Mouse (Mus musculus) midbrain, embryonic 10.5 days (tissue): ENCODE results near the gene Clspn. TPM values are rescaled to one million over a fixed set of nuclear protein-coding genes. Genes with fewer than 3 reads are reported as not detected.
"Not testable (repeated sequence)": the region's sequence is repeated elsewhere in the genome, so short reads cannot be mapped to it uniquely, and the experiment has no call there.

Source experiments
- DNase-seq: peaks from one replicate; pipeline ENCODE4 v3.0.0-alpha.2; 2017; ENCODE audit warnings: low spot score
- H3K27ac ChIP-seq: fragments of 300-500 bp; sonication (generic); replicated peaks from 2 replicates; pipeline ENCODE4 v1.5.1; 2016; ENCODE audit warnings: mild to moderate bottlenecking
- H3K27me3 ChIP-seq: fragments of 300-500 bp; sonication (generic); 2 replicates; pipeline ENCODE4 v1.6.1; 2016; ENCODE audit warnings: low read depth, mild to moderate bottlenecking; ENCODE audit not compliant: poor library complexity, severe bottlenecking
- H3K36me3 ChIP-seq: fragments of 300-500 bp; sonication (generic); 2 replicates; pipeline ENCODE4 v1.6.1; 2016; ENCODE audit warnings: mild to moderate bottlenecking, moderate library complexity
- H3K4me1 ChIP-seq: fragments of 300-500 bp; sonication (generic); 2 replicates; pipeline ENCODE4 v1.6.1; 2016
- H3K4me3 ChIP-seq: fragments of 300-500 bp; sonication (generic); 2 replicates; pipeline ENCODE4 v1.5.1; 2016; ENCODE audit warnings: mild to moderate bottlenecking, moderate library complexity
- H3K9me3 ChIP-seq: fragments of 300-500 bp; sonication (generic); replicated peaks from 2 replicates; pipeline ENCODE4 v1.6.1; 2016; ENCODE audit warnings: mild to moderate bottlenecking
- WGBS: fragments of 180-500 bp; shearing (Covaris S2); methylation state at CpG from one replicate; pipeline ENCODE4 v1.1.7; 2016; 5-methylcytosine and 5-hydroxymethylcytosine counted together
- polyA plus RNA-seq: library from polyadenylated mRNA; unstranded; fragments of >200 nt; fragmentation: Nextera tagmentation; extraction: Ambion mirVana; gene quantifications from 2 replicates; pipeline ENCODE4 v1.2.1, GENCODE M21; 2016

The Clspn gene
- polyA plus RNA-seq, result 55.3 and 55.8 TPM in 2 replicates

- 1% methylated on average over 54 of the region's 54 CpGs for WGBS
- Histone ChIP-seq H3K9me3 (no peaks in the 10 kb centered on the region), H3K4me1 (peaks cover 22% of the 10 kb centered on the region), H3K36me3 (peaks cover 38% of the 10 kb centered on the region), H3K4me3 (peak within 1 kb of the TSS; percentile 77), H3K27ac (peak within 1 kb of the TSS; percentile 94), H3K27me3 (peaks cover 14% of the 10 kb centered on the region; the same call in 1 of the 2 replicates)
- peak; percentile 94 for DNase-seq
These were observed at the start of gene Clspn for GRCm38 (mm10) chr4:126556809-126557711. Gene Clspn, plus strand, starts transcription at chr4:126556935.

DNA sequence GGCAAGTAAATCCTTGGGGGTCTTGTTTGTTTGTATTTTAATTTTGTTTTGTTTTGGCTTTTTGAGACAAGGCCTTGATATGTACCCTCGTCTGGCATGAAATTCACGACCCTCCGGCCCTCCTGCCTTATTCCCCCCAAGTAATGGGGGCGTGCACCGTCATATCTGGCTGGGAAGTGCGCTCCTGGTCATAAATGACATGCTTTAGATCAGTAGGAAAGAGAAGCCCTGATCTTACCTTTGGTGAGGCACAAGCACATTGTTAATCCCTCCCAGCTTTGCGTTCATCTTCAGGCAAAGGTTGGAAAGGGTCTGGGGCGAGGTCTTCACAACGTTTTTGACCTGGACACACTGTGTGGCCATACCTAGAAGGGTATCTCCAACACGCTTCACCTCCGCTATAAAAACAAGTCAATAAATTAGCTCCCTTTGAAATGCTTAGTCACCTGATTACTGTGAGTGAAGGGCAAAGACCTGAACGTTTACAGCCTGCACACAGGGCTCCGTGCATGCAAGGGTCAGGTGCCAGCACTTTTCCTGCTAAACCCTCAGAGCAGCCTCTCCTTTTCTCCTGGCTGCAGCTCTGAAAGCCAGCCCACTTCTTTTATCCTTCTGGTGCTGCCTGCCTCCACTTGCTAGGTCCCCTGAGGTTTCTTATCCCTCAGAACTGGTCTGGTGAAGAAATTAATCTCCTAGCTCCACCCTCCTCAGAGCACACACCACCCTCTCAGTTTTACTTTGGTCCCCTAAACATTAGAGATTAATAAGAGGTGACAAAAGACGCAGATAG, 48.4 kb upstream of the Clspn start:
- WGBS, result 80% methylated on average over 14 of the region's 14 CpGs
- no peak for DNase-seq
- no peak overlapping the region for H3K4me3 ChIP-seq
- H3K9me3 ChIP-seq, result 0 out of 2 replicates have a peak, but pooled peaks cover under 1% of the 10 kb centered on the region
- no peaks in the 10 kb centered on the region for H3K27me3 ChIP-seq
- H3K4me1 ChIP-seq, result 0 out of 2 replicates have a peak, but pooled peaks cover 4% of the 10 kb centered on the region
- H3K36me3 ChIP-seq, result peaks cover 29% of the 10 kb centered on the region
- H3K27ac ChIP-seq, result no peak overlapping the region

GRCm38 (mm10) chr4:126509072-126509471, 47.7 kb upstream of the Clspn start:
- Histone ChIP-seq H3K4me1 (0 out of 2 replicates have a peak, but pooled peaks cover 4% of the 10 kb centered on the region), H3K36me3 (peaks cover 29% of the 10 kb centered on the region), H3K9me3 (0 out of 2 replicates have a peak, but pooled peaks cover 5% of the 10 kb centered on the region), H3K27ac (no peak overlapping the region), H3K27me3 (no peaks in the 10 kb centered on the region), H3K4me3 (no peak overlapping the region)
- DNase-seq, result no peak
- WGBS, result 93% methylated on average over 2 of the region's 2 CpGs

- Histone ChIP-seq H3K27me3 (no peaks in the 10 kb centered on the region), H3K9me3 (0 out of 2 replicates have a peak, but pooled peaks cover 5% of the 10 kb centered on the region), H3K4me1 (0 out of 2 replicates have a peak, but pooled peaks cover 4% of the 10 kb centered on the region), H3K4me3 (no peak overlapping the region), H3K36me3 (peaks cover 36% of the 10 kb centered on the region), H3K27ac (no peak overlapping the region)
- DNase-seq, result no peak
- 84% methylated on average over 5 of the region's 5 CpGs for WGBS
These were observed 45.7 kb upstream of the Clspn start for GRCm38 (mm10) chr4:126511013-126511412.

- 86% methylated on average over 6 of the region's 6 CpGs for WGBS
- Histone ChIP-seq H3K9me3 (0 out of 2 replicates have a peak, but pooled peaks cover 5% of the 10 kb centered on the region), H3K27me3 (no peaks in the 10 kb centered on the region), H3K4me1 (0 out of 2 replicates have a peak, but pooled peaks cover 4% of the 10 kb centered on the region), H3K27ac (no peak overlapping the region), H3K36me3 (peaks cover 28% of the 10 kb centered on the region), H3K4me3 (no peak overlapping the region)
- DNase-seq, result no peak
These were observed 44.2 kb upstream of the Clspn start for GRCm38 (mm10) chr4:126512308-126513066.

DNA sequence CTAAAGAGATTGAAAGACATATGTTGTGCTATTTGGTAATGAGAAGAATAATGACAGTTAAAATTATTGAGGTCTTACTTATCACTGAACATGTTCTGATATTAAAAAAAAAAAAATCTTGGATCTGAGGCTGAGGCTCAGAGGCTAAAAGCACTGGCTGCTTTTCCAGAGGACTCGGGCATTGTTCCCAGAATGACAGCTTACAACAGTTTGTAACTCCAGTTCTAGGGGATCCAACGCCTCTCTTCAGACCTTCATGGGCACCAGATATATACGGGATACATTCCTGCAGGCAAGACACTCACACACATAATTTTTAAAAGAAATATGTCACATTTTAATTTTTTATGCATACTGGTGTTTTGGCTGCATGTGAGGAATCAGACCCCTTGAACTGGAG, 30.6 kb upstream of the Clspn start:
- WGBS, result 93% methylated on average over 3 of the region's 3 CpGs
- Histone ChIP-seq H3K27ac (no peak overlapping the region), H3K4me3 (no peak overlapping the region), H3K4me1 (no peaks in the 10 kb centered on the region), H3K36me3 (no peaks in the 10 kb centered on the region), H3K9me3 (no peaks in the 10 kb centered on the region), H3K27me3 (peaks cover 10% of the 10 kb centered on the region)
- DNase-seq, result no peak

DNA sequence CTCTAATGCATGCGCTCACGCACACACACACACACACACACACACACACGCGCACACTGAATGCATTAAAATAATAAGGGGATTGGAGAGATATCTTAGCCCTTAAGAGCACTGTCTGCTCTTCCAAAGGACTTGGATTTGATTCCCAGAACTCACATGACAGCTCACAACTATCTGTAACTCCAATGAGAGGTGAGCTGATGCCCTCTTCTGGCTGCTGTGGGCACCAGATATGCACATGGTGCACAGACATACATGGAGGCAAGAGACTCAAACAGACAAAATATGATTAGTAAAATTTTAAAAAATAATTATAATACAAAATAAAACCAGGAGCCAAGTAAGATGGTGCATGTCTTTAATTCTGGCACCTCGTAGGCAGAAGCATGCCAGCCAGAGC, 29.9 kb upstream of the Clspn start:
- no peaks in the 10 kb centered on the region for H3K9me3 ChIP-seq
- peaks cover under 1% of the 10 kb centered on the region; the same call in 1 of the 2 replicates for H3K4me1 ChIP-seq
- no peaks in the 10 kb centered on the region for H3K36me3 ChIP-seq
- no peak overlapping the region for H3K4me3 ChIP-seq
- no peak for DNase-seq
- no peak overlapping the region for H3K27ac ChIP-seq
- 92% methylated on average over 5 of the region's 5 CpGs for WGBS
- peaks cover 16% of the 10 kb centered on the region for H3K27me3 ChIP-seq

- WGBS, result 39% methylated on average over 5 of the region's 5 CpGs
- Histone ChIP-seq H3K4me3 (peak overlapping the region; percentile 79), H3K36me3 (no peaks in the 10 kb centered on the region), H3K27me3 (peaks cover 40% of the 10 kb centered on the region), H3K9me3 (no peaks in the 10 kb centered on the region), H3K27ac (no peak overlapping the region), H3K4me1 (peaks cover 15% of the 10 kb centered on the region)
- no peak for DNase-seq
These were observed 24.4 kb upstream of the Clspn start for GRCm38 (mm10) chr4:126532292-126532691.

DNA sequence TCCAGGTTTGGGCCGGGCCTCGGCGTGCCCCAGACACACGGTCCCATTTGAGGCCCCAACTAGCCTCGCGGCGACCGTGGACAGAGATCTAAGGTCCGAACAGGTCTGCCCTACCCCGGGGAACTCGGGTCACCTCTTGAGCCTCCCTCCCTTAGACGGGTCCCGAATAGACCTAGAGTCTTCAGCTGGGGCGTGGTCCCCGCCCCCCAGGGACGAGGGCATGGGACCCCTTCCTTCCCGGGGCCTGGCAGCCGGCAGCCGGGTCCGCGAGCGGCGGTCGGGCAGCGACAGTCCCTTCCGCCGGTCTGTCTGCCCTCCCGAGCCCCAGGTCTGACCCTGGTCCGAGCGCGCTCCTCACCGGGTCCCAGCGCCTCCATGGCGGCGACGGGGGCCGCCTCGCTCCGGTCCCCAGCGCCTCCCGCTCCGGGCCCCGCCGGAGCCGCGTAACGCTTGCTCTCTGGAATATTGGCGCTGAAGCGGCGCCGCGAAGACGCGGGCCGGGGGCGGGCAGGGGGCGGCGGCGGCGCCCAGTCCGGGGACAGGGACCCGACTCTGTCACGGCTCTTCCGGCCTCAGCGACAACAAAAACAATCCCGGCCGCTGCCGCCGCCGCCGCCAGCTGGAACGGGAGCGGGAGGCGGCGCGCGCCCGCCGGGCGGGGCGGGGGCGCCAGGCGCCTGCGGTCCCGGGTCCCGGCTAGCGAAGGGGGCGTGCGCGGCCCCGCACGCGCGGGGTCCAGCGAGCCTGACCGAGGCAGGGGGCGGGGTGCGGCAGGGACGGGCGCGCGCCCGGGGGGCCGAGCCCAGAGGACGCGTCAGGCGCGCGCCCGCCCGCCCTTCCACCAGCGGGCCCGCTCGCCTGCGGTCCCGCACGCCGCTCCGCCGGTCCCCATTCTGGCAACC, 23.7 kb upstream of the Clspn start, which contains the start of gene Ago4:
Ago4 (minus strand) TSS at position 646 of the 902 bp plus-strand sequence.
- under 1% methylated on average over 119 of the region's 120 CpGs for WGBS
- Histone ChIP-seq H3K4me3 (peak within 1 kb of the TSS; percentile 79), H3K9me3 (no peaks in the 10 kb centered on the region), H3K27me3 (peaks cover 40% of the 10 kb centered on the region), H3K27ac (peak within 1 kb of the TSS; percentile 85), H3K36me3 (no peaks in the 10 kb centered on the region), H3K4me1 (peaks cover 15% of the 10 kb centered on the region)
- DNase-seq, result peak; percentile 79

GRCm38 (mm10) chr4:126533729-126534070, 23.0 kb upstream of the Clspn start:
- Histone ChIP-seq H3K27me3 (peaks cover 40% of the 10 kb centered on the region), H3K4me3 (peak overlapping the region; percentile 79), H3K9me3 (no peaks in the 10 kb centered on the region), H3K27ac (peak overlapping the region; percentile 85), H3K4me1 (peaks cover 15% of the 10 kb centered on the region), H3K36me3 (no peaks in the 10 kb centered on the region)
- 9% methylated on average over 7 of the region's 7 CpGs for WGBS
- DNase-seq, result no peak

DNA sequence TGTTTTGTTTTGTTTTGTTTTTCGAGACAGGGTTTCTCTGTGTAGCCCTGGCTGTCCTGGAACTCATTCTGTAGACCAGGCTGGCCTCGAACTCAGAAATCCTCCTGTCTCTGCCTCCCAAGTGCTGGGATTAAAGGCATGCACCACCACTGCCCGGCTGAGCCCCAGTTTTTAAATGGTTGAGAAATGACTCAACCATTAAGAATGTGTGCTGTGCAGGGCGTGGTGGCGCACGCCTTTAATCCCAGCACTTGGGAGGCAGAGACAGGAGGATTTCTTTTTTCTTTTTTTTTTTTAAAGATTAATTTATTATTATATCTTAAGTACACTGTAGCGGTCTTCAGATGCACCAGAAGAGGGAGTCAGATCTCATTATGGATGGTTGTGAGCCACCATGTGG, 21.1 kb upstream of the Clspn start:
- DNase-seq, H3K27ac ChIP-seq, H3K36me3 ChIP-seq, H3K4me3 ChIP-seq, H3K9me3 ChIP-seq: not testable (repeated sequence)
- peaks cover 15% of the 10 kb centered on the region for H3K4me1 ChIP-seq
- WGBS, result 93% methylated on average over 7 of the region's 7 CpGs
- H3K27me3 ChIP-seq, result peaks cover 35% of the 10 kb centered on the region
